Mouse (Mus musculus) thymus, adult 2 months (tissue): Measurements from ENCODE around the gene Ccdc82. TPM values are rescaled to one million over a fixed set of nuclear protein-coding genes. Genes with fewer than 3 reads are reported as not detected.

Source experiments
- DNase-seq: peaks from one replicate; pipeline ENCODE4 v3.0.0; 2021
- H3K27ac ChIP-seq: fragments of 200-500 bp; 2 replicates; pipeline ENCODE4 v1.5.1; 2012; ENCODE audit warnings: low read length, control low read depth; ENCODE audit not compliant: control insufficient read depth, insufficient read depth
- H3K27me3 ChIP-seq: fragments of 200-500 bp; 2 replicates; pipeline ENCODE4 v1.6.1; 2012; ENCODE audit warnings: mild to moderate bottlenecking, low read length, moderate library complexity, mixed read lengths; ENCODE audit not compliant: control insufficient read depth, insufficient read depth
- H3K36me3 ChIP-seq: fragments of 200-500 bp; 2 replicates; pipeline ENCODE4 v1.6.1; 2012; ENCODE audit warnings: mild to moderate bottlenecking, low read length, moderate library complexity; ENCODE audit not compliant: control insufficient read depth, insufficient read depth
- H3K4me1 ChIP-seq: fragments of 200-500 bp; replicated peaks from 2 replicates; pipeline ENCODE4 v1.6.1; 2012; ENCODE audit warnings: low read length; ENCODE audit not compliant: control insufficient read depth, insufficient read depth
- H3K4me3 ChIP-seq: fragments of 200-500 bp; 2 replicates; pipeline ENCODE4 v1.5.1; 2012; ENCODE audit warnings: mild to moderate bottlenecking, low read length, control low read depth, moderate library complexity; ENCODE audit not compliant: control insufficient read depth, insufficient read depth
- CTCF ChIP-seq: fragments of 200-500 bp; IDR thresholded peaks from 2 replicates; pipeline ENCODE4 v1.5.1; 2012; ENCODE audit warnings: mild to moderate bottlenecking, control low read depth, low read length, moderate library complexity, borderline replicate concordance; ENCODE audit not compliant: control insufficient read depth, poor library complexity, insufficient read depth; ENCODE audit errors: extremely low read depth
- POLR2A ChIP-seq: fragments of 200-500 bp; IDR thresholded peaks from 2 replicates; pipeline ENCODE4 v1.6.1; 2012; ENCODE audit warnings: mild to moderate bottlenecking, low read length, control low read depth, moderate library complexity; ENCODE audit not compliant: control insufficient read depth, poor library complexity, insufficient read depth; ENCODE audit errors: extremely low read depth
- WGBS: fragments of 180-500 bp; shearing (Covaris S2); methylation state at CpG from one replicate; pipeline ENCODE4 v1.1.7; 2018; 5-methylcytosine and 5-hydroxymethylcytosine counted together
- polyA plus RNA-seq: library from polyadenylated mRNA; depleted of rRNA; stranded (reverse); fragments of >200 nt; gene quantifications from 2 replicates; pipeline ENCODE4 v1.2.3, GENCODE M21; 2012

Ccdc82 gene
- polyA plus RNA-seq, 1 experiment = 17.8 TPM

GRCm38 (mm10) chr9:13303099-13303771 lies 56.5 kb downstream of the Ccdc82 start:
- Histone ChIP-seq H3K27ac (no peak overlapping the region), H3K4me1 (peaks cover 29% of the 10 kb centered on the region), H3K27me3 (no peaks in the 10 kb centered on the region), H3K4me3 (no peak overlapping the region), H3K36me3 (no peaks in the 10 kb centered on the region)
- no peak for TF ChIP-seq CTCF
- TF ChIP-seq POLR2A = no peak
- 90% methylated on average over 5 of the region's 5 CpGs for WGBS
- no peak for DNase-seq

- no peak overlapping the region for H3K4me3 ChIP-seq
- H3K27me3 ChIP-seq = no peaks in the 10 kb centered on the region
- TF ChIP-seq POLR2A = no peak
- TF ChIP-seq CTCF = no peak
- no peak overlapping the region for H3K27ac ChIP-seq
- 25% methylated on average over 6 of the region's 6 CpGs for WGBS
- H3K4me1 ChIP-seq = peaks cover 24% of the 10 kb centered on the region
- H3K36me3 ChIP-seq = no peaks in the 10 kb centered on the region
- DNase-seq = no peak
Measured at GRCm38 (mm10) chr9:13303976-13304375, 57.2 kb downstream of the Ccdc82 start.

GRCm38 (mm10) chr9:13306471-13306870 lies 59.7 kb downstream of the Ccdc82 start:
- H3K27me3 ChIP-seq = no peaks in the 10 kb centered on the region
- no peak for TF ChIP-seq POLR2A
- TF ChIP-seq CTCF = no peak
- 99% methylated on average over 3 of the region's 3 CpGs for WGBS
- H3K36me3 ChIP-seq = no peaks in the 10 kb centered on the region
- DNase-seq = no peak
- no peak overlapping the region for H3K4me3 ChIP-seq
- H3K4me1 ChIP-seq = peaks cover 5% of the 10 kb centered on the region; the same call in 1 of the 2 replicates
- H3K27ac ChIP-seq = no peak overlapping the region

- H3K27ac ChIP-seq = no peak overlapping the region
- no peaks in the 10 kb centered on the region for H3K36me3 ChIP-seq
- no peak for DNase-seq
- H3K27me3 ChIP-seq = no peaks in the 10 kb centered on the region
- TF ChIP-seq CTCF (no peak), POLR2A (no peak)
- H3K4me1 ChIP-seq = peaks cover 5% of the 10 kb centered on the region; the same call in 1 of the 2 replicates
- no peak overlapping the region for H3K4me3 ChIP-seq
- WGBS = 87% methylated on average over 4 of the region's 4 CpGs
Measured at GRCm38 (mm10) chr9:13307226-13307625, 60.5 kb downstream of the Ccdc82 start.

- no peak for DNase-seq
- peaks cover 5% of the 10 kb centered on the region; the same call in 1 of the 2 replicates for H3K4me1 ChIP-seq
- TF ChIP-seq POLR2A = no peak
- TF ChIP-seq CTCF = no peak
- H3K36me3 ChIP-seq = no peaks in the 10 kb centered on the region
- H3K27me3 ChIP-seq = no peaks in the 10 kb centered on the region
- WGBS = 97% methylated on average over 8 of the region's 8 CpGs
- H3K27ac ChIP-seq = no peak overlapping the region
- no peak overlapping the region for H3K4me3 ChIP-seq
Measured at GRCm38 (mm10) chr9:13308718-13309117, 62.0 kb downstream of the Ccdc82 start.

GRCm38 (mm10) chr9:13309807-13310206 lies 63.1 kb downstream of the Ccdc82 start:
- H3K4me3 ChIP-seq = no peak overlapping the region
- no peak overlapping the region for H3K27ac ChIP-seq
- TF ChIP-seq POLR2A (no peak), CTCF (no peak)
- no peaks in the 10 kb centered on the region for H3K27me3 ChIP-seq
- 95% methylated on average over 7 of the region's 7 CpGs for WGBS
- H3K4me1 ChIP-seq = no peaks in the 10 kb centered on the region
- no peak for DNase-seq
- H3K36me3 ChIP-seq = no peaks in the 10 kb centered on the region
